Mouse (Mus musculus): ENCODE results near the gene Egln3.

DNA sequence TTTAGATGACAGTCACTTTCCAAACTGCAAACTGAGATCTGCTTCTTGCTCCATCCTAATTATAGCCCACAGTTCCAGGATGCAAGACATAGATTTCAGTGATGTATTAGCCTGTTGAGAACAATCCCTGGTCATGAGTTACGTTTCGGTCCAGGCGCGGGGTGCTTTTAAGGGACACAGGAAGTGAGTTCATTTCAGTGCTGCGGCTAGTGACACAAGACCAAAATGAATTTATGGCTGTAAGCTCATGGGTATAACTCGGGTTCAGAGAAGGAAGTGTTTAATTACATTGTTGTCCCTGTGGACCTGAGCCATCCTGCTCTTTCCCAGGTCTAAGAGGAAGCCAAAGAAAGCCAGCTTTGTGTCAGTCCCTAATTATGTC, 5.5 kb upstream of the Egln3 start:
- TF ChIP-seq CTCF (conservative IDR thresholded peaks at IDR 0.05 in 1 of 2, IDR thresholded peaks at IDR 0.05 in 1 of 2; ENCODE audit: low read depth in 2 of 2, low read length in 2 of 2) (no peak), MAZ (IDR thresholded peaks at IDR 0.05; ENCODE audit: low read depth, low read length) (no peak), E2F4 (IDR thresholded peaks at IDR 0.05; ENCODE audit: insufficient replicate concordance, low read depth, low read length) (no peak), RAD21 (IDR thresholded peaks at IDR 0.05; ENCODE audit: low read depth, low read length) (no peak), POLR2A (IDR thresholded peaks at IDR 0.05; ENCODE audit: low read depth, low read length) (no peak), MYC (IDR thresholded peaks at IDR 0.05; ENCODE audit: low read depth, low read length) (no peak), ZC3H11A (IDR thresholded peaks at IDR 0.05; ENCODE audit: low read depth, low read length) (no peak), ELF1 (IDR thresholded peaks at IDR 0.05; ENCODE audit: low read depth, low read length) (no peak), MAFK (IDR thresholded peaks at IDR 0.05; ENCODE audit: insufficient replicate concordance, low read length) (no peak), MEF2A (IDR thresholded peaks at IDR 0.05; ENCODE audit: borderline replicate concordance, low read depth, low read length) (no peak), GABPA (IDR thresholded peaks at IDR 0.05; ENCODE audit: insufficient replicate concordance, low read depth, low read length) (no peak), EP300 (IDR thresholded peaks at IDR 0.05; ENCODE audit: low read length) (no peak), CHD1 (IDR thresholded peaks at IDR 0.05; ENCODE audit: low read depth, low read length) (no peak), RCOR1 (conservative IDR thresholded peaks at IDR 0.05; ENCODE audit: low read depth, low read length) (no peak)
